Mouse (Mus musculus) myocyte (in vitro differentiated cells): Measurements from ENCODE around the gene Mrpl57. TPM values are rescaled to one million over a fixed set of nuclear protein-coding genes. Genes with fewer than 3 reads are reported as not detected.
"Not testable (repeated sequence)": the region's sequence is repeated elsewhere in the genome, so short reads cannot be mapped to it uniquely, and the experiment has no call there.

ENCODE experiments used
- H3K27me3 ChIP-seq: one replicate; pipeline ENCODE4 v1.6.1; 2011; ENCODE audit not compliant: control insufficient read depth, insufficient read depth, insufficient read length
- H3K36me3 ChIP-seq: one replicate; pipeline ENCODE4 v1.6.1; 2011; ENCODE audit not compliant: control insufficient read depth, insufficient read depth
- H3K4me2 ChIP-seq: one replicate; pipeline ENCODE4 v1.6.1; 2011; ENCODE audit warnings: low read depth, control low read depth
- H3K4me3 ChIP-seq: one replicate; pipeline ENCODE4 v1.5.1; 2011; ENCODE audit warnings: mild to moderate bottlenecking, control low read depth, moderate library complexity
- H3K79me2 ChIP-seq: one replicate; pipeline ENCODE4 v1.6.1; 2011; ENCODE audit not compliant: control insufficient read depth, insufficient read depth
- H3ac ChIP-seq: one replicate; pipeline ENCODE4 v1.6.1; 2011; ENCODE audit not compliant: control insufficient read depth, insufficient read length
- CEBPB ChIP-seq: IDR thresholded peaks from 2 replicates; pipeline ENCODE4 v1.6.1; 2011; ENCODE audit warnings: mild to moderate bottlenecking, moderate library complexity; ENCODE audit not compliant: poor library complexity, insufficient read depth, severe bottlenecking
- E2F4 ChIP-seq: IDR thresholded peaks from one replicate; pipeline ENCODE4 v1.6.1; 2011; ENCODE audit warnings: mild to moderate bottlenecking, control low read depth, moderate library complexity; ENCODE audit not compliant: insufficient read depth
- MAX ChIP-seq: IDR thresholded peaks from one replicate; pipeline ENCODE4 v1.6.1; 2011; ENCODE audit warnings: low read depth, mild to moderate bottlenecking, control low read depth
- MYOD1 ChIP-seq, 3 experiments: IDR thresholded peaks; one replicate each; pipeline ENCODE4 v1.6.1; 2011; ENCODE audit warnings: control low read depth in 2 of 3, low read depth in 2 of 3, mild to moderate bottlenecking in 2 of 3, moderate library complexity in 1 of 3; ENCODE audit not compliant: insufficient read length in 2 of 3, control insufficient read depth in 1 of 3
- MYOG ChIP-seq, 3 experiments: IDR thresholded peaks; one replicate each; pipeline ENCODE4 v1.6.1; 2011; ENCODE audit warnings: control low read depth in 2 of 3, low read depth in 2 of 3, mild to moderate bottlenecking in 2 of 3; ENCODE audit not compliant: insufficient read length in 2 of 3, control insufficient read depth in 1 of 3, insufficient read depth in 1 of 3
- POLR2A ChIP-seq: IDR thresholded peaks from one replicate; pipeline ENCODE4 v1.6.1; 2011; ENCODE audit warnings: low read depth, mild to moderate bottlenecking, control low read depth, moderate library complexity; ENCODE audit not compliant: insufficient read length
- POLR2AphosphoS2 ChIP-seq: IDR thresholded peaks from one replicate; pipeline ENCODE4 v1.6.1; 2011; ENCODE audit warnings: low read depth, control low read depth; ENCODE audit not compliant: insufficient read length
- REST ChIP-seq: IDR thresholded peaks from one replicate; pipeline ENCODE4 v1.6.1; 2011; ENCODE audit warnings: mild to moderate bottlenecking, control low read depth, moderate library complexity; ENCODE audit not compliant: insufficient read depth, insufficient read length
- SRF ChIP-seq: IDR thresholded peaks from one replicate; pipeline ENCODE4 v1.6.1; 2011; ENCODE audit warnings: low read depth; ENCODE audit not compliant: control insufficient read depth, insufficient read length
- TCF12 ChIP-seq: IDR thresholded peaks from one replicate; pipeline ENCODE4 v1.6.1; 2011; ENCODE audit warnings: mild to moderate bottlenecking, control low read depth; ENCODE audit not compliant: poor library complexity, insufficient read depth, severe bottlenecking
- TCF3 ChIP-seq: IDR thresholded peaks from one replicate; pipeline ENCODE4 v1.6.1; 2011; ENCODE audit warnings: low read depth, control low read depth; ENCODE audit not compliant: insufficient read length
- USF1 ChIP-seq: IDR thresholded peaks from one replicate; pipeline ENCODE4 v1.6.1; 2011; ENCODE audit warnings: low read depth, mild to moderate bottlenecking, control low read depth, moderate library complexity
- polyA plus RNA-seq: library from polyadenylated mRNA; unstranded; fragments of >200 nt; fragmentation: generic; extraction: Trizol; gene quantifications from one replicate; pipeline ENCODE4 v1.2.1, GENCODE M21; 2012; ENCODE audit warnings: missing spikeins

Mrpl57 gene
- polyA plus RNA-seq, 1 experiment: 133 TPM

GRCm38 (mm10) chr14:57848646-57849045 is 22.6 kb downstream of the Mrpl57 start:
- Histone ChIP-seq H3K79me2 (no peaks in the 10 kb centered on the region), H3K36me3 (peaks cover 13% of the 10 kb centered on the region)
- no peak for TF ChIP-seq SRF
- TF ChIP-seq TCF3: no peak
- TF ChIP-seq MYOD1 (IDR thresholded peaks at IDR 0.05; ENCODE audit: control insufficient read depth in 1 of 3, insufficient read length in 2 of 3, low read depth in 2 of 3): no peak
- TF ChIP-seq MYOG (IDR thresholded peaks at IDR 0.05; ENCODE audit: control insufficient read depth in 1 of 3, insufficient read depth in 1 of 3, insufficient read length in 2 of 3, low read depth in 2 of 3): no peak
- no peak for TF ChIP-seq CEBPB
- TF ChIP-seq POLR2AphosphoS2: no peak
- TF ChIP-seq USF1: no peak
- TF ChIP-seq MAX: no peak
- no peak for TF ChIP-seq E2F4

GRCm38 (mm10) chr14:57850330-57850729 is 24.3 kb downstream of the Mrpl57 start:
- H3K4me2 ChIP-seq: no peak overlapping the region
- TF ChIP-seq MAX: no peak
- no peak for TF ChIP-seq REST
- TF ChIP-seq MYOG (IDR thresholded peaks at IDR 0.05; ENCODE audit: control insufficient read depth in 1 of 3, insufficient read depth in 1 of 3, insufficient read length in 2 of 3, low read depth in 2 of 3): no peak
- no peak for TF ChIP-seq MYOD1 (IDR thresholded peaks at IDR 0.05; ENCODE audit: control insufficient read depth in 1 of 3, insufficient read length in 2 of 3, low read depth in 2 of 3)
- TF ChIP-seq E2F4: no peak
- TF ChIP-seq USF1: no peak
- no peak for TF ChIP-seq POLR2AphosphoS2
- TF ChIP-seq SRF: no peak
- no peak for TF ChIP-seq POLR2A
- no peak for TF ChIP-seq TCF12
- TF ChIP-seq CEBPB: no peak
- TF ChIP-seq TCF3: no peak
- H3K4me3 ChIP-seq: no peak overlapping the region
- H3K79me2 ChIP-seq: no peaks in the 10 kb centered on the region
- peaks cover 18% of the 10 kb centered on the region for H3K36me3 ChIP-seq
- H3ac ChIP-seq: no peak overlapping the region
- no peaks in the 10 kb centered on the region for H3K27me3 ChIP-seq

More at GRCm38 (mm10) chr14:57848646-57849045, 22.6 kb downstream of the Mrpl57 start:
- Histone ChIP-seq H3K27me3 (no peaks in the 10 kb centered on the region), H3ac (no peak overlapping the region), H3K4me3 (no peak overlapping the region), H3K4me2 (no peak overlapping the region)

- Histone ChIP-seq H3K4me2 (no peak overlapping the region), H3K4me3 (no peak overlapping the region), H3K79me2 (no peaks in the 10 kb centered on the region), H3K27me3 (no peaks in the 10 kb centered on the region), H3K36me3 (peaks cover 26% of the 10 kb centered on the region), H3ac (no peak overlapping the region)
- TF ChIP-seq E2F4: no peak
- TF ChIP-seq POLR2A: no peak
- TF ChIP-seq MAX: no peak
- TF ChIP-seq SRF: no peak
- no peak for TF ChIP-seq POLR2AphosphoS2
These were observed 26.9 kb downstream of the Mrpl57 start for GRCm38 (mm10) chr14:57852961-57853360.

- peaks cover 29% of the 10 kb centered on the region for H3K36me3 ChIP-seq
- not testable (repeated sequence) for H3ac ChIP-seq
These were observed 30.0 kb downstream of the Mrpl57 start for GRCm38 (mm10) chr14:57856037-57856436.

GRCm38 (mm10) chr14:57858601-57859000 is 32.6 kb downstream of the Mrpl57 start:
- H3K36me3 ChIP-seq: peaks cover 22% of the 10 kb centered on the region
- no peak overlapping the region for H3K4me2 ChIP-seq
- no peaks in the 10 kb centered on the region for H3K27me3 ChIP-seq
- H3K4me3 ChIP-seq: no peak overlapping the region
- no peaks in the 10 kb centered on the region for H3K79me2 ChIP-seq
- H3ac ChIP-seq: no peak overlapping the region
- TF ChIP-seq MYOD1 (IDR thresholded peaks at IDR 0.05; ENCODE audit: control insufficient read depth in 1 of 3, insufficient read length in 2 of 3, low read depth in 2 of 3): no peak

More at GRCm38 (mm10) chr14:57856037-57856436, 30.0 kb downstream of the Mrpl57 start:
- not testable (repeated sequence) for H3K79me2 ChIP-seq, H3K4me3 ChIP-seq, H3K27me3 ChIP-seq, H3K4me2 ChIP-seq

GRCm38 (mm10) chr14:57859520-57859919 is 33.5 kb downstream of the Mrpl57 start:
- H3K36me3 ChIP-seq: peaks cover 20% of the 10 kb centered on the region
- no peaks in the 10 kb centered on the region for H3K79me2 ChIP-seq

More at GRCm38 (mm10) chr14:57859520-57859919, 33.5 kb downstream of the Mrpl57 start:
- TF ChIP-seq CEBPB: no peak
- TF ChIP-seq REST: no peak
- TF ChIP-seq POLR2A: no peak
- no peak for TF ChIP-seq TCF12
- TF ChIP-seq TCF3: no peak
- no peak for TF ChIP-seq MYOG (IDR thresholded peaks at IDR 0.05; ENCODE audit: control insufficient read depth in 1 of 3, insufficient read depth in 1 of 3, insufficient read length in 2 of 3, low read depth in 2 of 3)
- TF ChIP-seq MAX: no peak
- no peak for TF ChIP-seq E2F4
- TF ChIP-seq SRF: no peak
- TF ChIP-seq USF1: no peak
- TF ChIP-seq MYOD1 (IDR thresholded peaks at IDR 0.05; ENCODE audit: control insufficient read depth in 1 of 3, insufficient read length in 2 of 3, low read depth in 2 of 3): no peak
- TF ChIP-seq POLR2AphosphoS2: no peak
- H3K27me3 ChIP-seq: no peaks in the 10 kb centered on the region
- H3K4me2 ChIP-seq: no peak overlapping the region
- no peak overlapping the region for H3K4me3 ChIP-seq
- no peak overlapping the region for H3ac ChIP-seq
